Comparison of ENCODE assay signal across 9 mouse cellular contexts in the genomic region with DNA sequence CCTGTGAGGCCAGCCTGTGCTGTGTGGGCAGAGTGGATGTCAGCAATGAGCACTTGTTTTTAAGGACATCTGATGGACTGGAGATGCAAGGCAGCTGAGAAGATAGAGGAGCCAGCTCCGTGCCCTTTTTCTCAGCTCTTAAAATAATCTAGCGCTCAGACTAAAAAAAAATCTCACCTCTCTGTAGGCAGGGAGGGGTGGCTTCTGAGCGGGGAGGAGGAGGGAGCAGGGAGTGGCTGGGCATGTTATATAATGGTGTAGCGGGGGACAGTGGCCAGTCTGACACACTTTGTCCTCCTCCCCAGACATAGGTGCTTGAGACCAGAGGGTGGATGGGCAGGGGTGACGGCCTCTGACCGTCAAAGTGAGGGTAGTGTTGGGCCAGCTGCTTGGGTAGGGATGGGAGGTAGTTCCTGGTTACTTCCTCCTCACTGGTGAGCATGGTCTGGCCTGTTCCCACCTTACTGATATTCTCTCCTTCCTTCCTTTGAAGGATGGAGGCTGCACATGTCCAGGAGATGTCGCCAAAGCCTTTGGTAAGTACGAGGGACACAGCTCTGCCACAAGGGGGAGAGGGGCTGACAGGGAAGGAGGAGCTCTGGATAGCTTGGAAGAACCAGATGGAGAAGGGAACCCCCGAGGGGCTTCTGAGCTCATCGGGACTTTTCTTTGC. TPM values are rescaled to one million over a fixed set of nuclear protein-coding genes. Genes with fewer than 3 reads are reported as not detected.
A peak's percentile ranks its signal among the peaks of the same experiment; 100 is the strongest.
DNase-seq lines count a peak whose midpoint lies in the region; ATAC-seq lines count a peak whose summit lies in the region.
"Had no signal": no experiment of that assay in that cellular context is flagged by ENCODE, and none has a peak within 500 bp of the region (broad histone marks: within the 10 kb centered on the region; RNA-seq: fewer than 3 reads in every experiment).

No protein-coding gene starts in this region.

- H3K4me2 ChIP-seq in hindbrain, embryonic 13.5 days: peak overlapping the region; percentile 67
- H3K4me2 ChIP-seq in lung, embryonic 16.5 days (ENCODE audit: low read depth, low read length): peak overlapping the region; percentile 78

- no peaks in the 10 kb centered on the region for H3K9me3 ChIP-seq in hindbrain, embryonic 13.5 days
- no peaks in the 10 kb centered on the region for H3K9me3 ChIP-seq in lung, embryonic 16.5 days (ENCODE audit: control insufficient read depth, low read length)

- H3K36me3 ChIP-seq in hindbrain, embryonic 13.5 days: peaks cover 23% of the 10 kb centered on the region
- no peaks in the 10 kb centered on the region for H3K36me3 ChIP-seq in lung, embryonic 16.5 days (ENCODE audit: control insufficient read depth, insufficient read depth, low read length)

- peak overlapping the region; percentile 70 for H3K9ac ChIP-seq in hindbrain, embryonic 13.5 days
- H3K9ac ChIP-seq in lung, embryonic 16.5 days (ENCODE audit: low read length): peak overlapping the region; percentile 56

- peak overlapping the region; percentile 88 for H3K27ac ChIP-seq in hindbrain, embryonic 13.5 days
- H3K27ac ChIP-seq in lung, embryonic 16.5 days (ENCODE audit: low read length): no peak overlapping the region
- H3K27ac ChIP-seq: macrophage had no signal

- H3K27me3 ChIP-seq in hindbrain, embryonic 13.5 days: no peaks in the 10 kb centered on the region
- H3K27me3 ChIP-seq in lung, embryonic 16.5 days (ENCODE audit: control insufficient read depth, insufficient read depth, low read depth, low read length): no peaks in the 10 kb centered on the region

- H3K4me3 ChIP-seq in hindbrain, embryonic 13.5 days: peak overlapping the region; percentile 40
- peak overlapping the region; percentile 47 for H3K4me3 ChIP-seq in lung, embryonic 16.5 days (ENCODE audit: low read length)

- DNase-seq in adrenal gland, adult 2 months: peak; percentile 55
- DNase-seq in cerebellum, postnatal 25 days: peak; percentile 86 to 90
- DNase-seq in gastrocnemius, adult 18-20 months (ENCODE audit: low spot score): peak; percentile 77
- DNase-seq in layer of hippocampus, postnatal 25 days (ENCODE audit: extremely low spot score in 1 of 2, low spot score in 1 of 2): peak; percentile 60 to 68
- DNase-seq in retina, postnatal 7 days (ENCODE audit: low read depth, low spot score): peak; percentile 69
- no peak for DNase-seq in T-cell, adult 2 months (ENCODE audit: low spot score)

- WGBS in hindbrain, embryonic 13.5 days: 36% methylated on average over 10 of the region's 10 CpGs
- WGBS in lung, embryonic 16.5 days: 20% methylated on average over 10 of the region's 10 CpGs

- peaks cover 11% of the 10 kb centered on the region for H3K4me1 ChIP-seq in hindbrain, embryonic 13.5 days (replicated peaks)
- 0 out of 2 replicates have a peak, but pooled peaks cover 6% of the 10 kb centered on the region for H3K4me1 ChIP-seq in lung, embryonic 16.5 days (replicated peaks; ENCODE audit: control insufficient read depth, insufficient read depth, low read length)

- peak; percentile 96 for ATAC-seq in hindbrain, embryonic 13.5 days (ENCODE audit: low FRiP score)
- peak; percentile 78 for ATAC-seq in lung, embryonic 16.5 days (ENCODE audit: low read depth)

RNA-seq across cellular contexts. Expression of a gene that starts 31.4 kb away (rescaled TPM):
- total RNA-seq in adrenal gland, adult 2 months (2021): 100 to 1,000 TPM in 1 of 2 experiments, 10 to 100 TPM in 1; 57.8 to 114 TPM
- 22.8 and 34.2 TPM in 2 replicates for polyA plus RNA-seq in adrenal gland, adult 2 months (2012; rRNA removed)
- total RNA-seq in gastrocnemius, adult 18-20 months (2021): 100 to 1,000 TPM; 180 to 190 TPM
- 31.6 and 35.1 TPM in 2 replicates for polyA plus RNA-seq in hindbrain, embryonic 13.5 days (2015; fragmentation: Nextera tagmentation; extraction: Ambion mirVana)
- 10 to 100 TPM; 68.7 to 71.2 TPM for total RNA-seq in layer of hippocampus, postnatal 25 days (2021)
- polyA plus RNA-seq in lung, embryonic 16.5 days (2015; fragmentation: Nextera tagmentation; extraction: Ambion mirVana): 23.4 and 29.2 TPM in 2 replicates
